Mouse (Mus musculus) liver, adult 2 months (tissue): ENCODE results near the gene Ddi2.

Source experiments
- CTCF ChIP-seq: fragments of 200-500 bp; IDR thresholded peaks from 2 replicates; pipeline ENCODE4 v1.5.1; 2011; ENCODE audit warnings: low read depth, low read length, control low read depth
- POLR2A ChIP-seq: fragments of 200-500 bp; IDR thresholded peaks from 2 replicates; pipeline ENCODE4 v1.6.1; 2011; ENCODE audit warnings: low read length, control low read depth; ENCODE audit not compliant: insufficient read depth; ENCODE audit errors: extremely low read depth

DNA sequence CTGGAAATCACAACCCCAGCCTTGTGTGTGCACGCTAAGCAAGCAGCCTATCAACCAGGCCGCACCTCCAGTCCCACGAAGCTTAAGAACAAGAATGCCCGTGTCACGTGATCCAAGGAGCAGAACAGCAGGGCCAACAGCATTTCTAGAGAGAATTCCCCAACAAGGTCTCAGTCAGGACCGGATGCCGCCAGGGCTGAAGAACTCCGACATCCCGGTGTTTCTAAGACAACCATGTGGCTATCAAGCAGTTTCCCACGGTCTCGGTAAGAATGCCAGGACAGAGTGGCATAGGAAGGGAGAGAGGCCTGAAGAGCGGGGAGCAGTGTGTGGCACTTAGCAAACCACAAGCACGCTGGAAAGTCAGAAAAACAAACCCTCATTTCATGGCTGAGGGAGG, 69.4 kb downstream of the Ddi2 start:
- no peak for TF ChIP-seq CTCF
- TF ChIP-seq POLR2A = no peak
